31 mouse cellular contexts compared by ENCODE assay signal in genomic region chr17:14610791-14611522, GRCm38 (mm10).
DNase-seq lines count a peak whose midpoint lies in the region; ATAC-seq lines count a peak whose summit lies in the region.
"Had no signal": no experiment of that assay in that cellular context is flagged by ENCODE, and none has a peak within 500 bp of the region (broad histone marks: within the 10 kb centered on the region; RNA-seq: fewer than 3 reads in every experiment).

No protein-coding gene starts in this region.

- 82% methylated on average over 4 of the region's 4 CpGs for WGBS in forebrain, embryonic 13.5 days

- no peaks in the 10 kb centered on the region for H3K27me3 ChIP-seq in forebrain, embryonic 13.5 days
- H3K27me3 ChIP-seq: embryonic facial prominence, embryonic 15.5 days; hindbrain, embryonic 13.5 days; limb, embryonic 15.5 days; liver, embryonic 13.5 days; megakaryocyte, embryonic 14.5 days; midbrain, embryonic 12.5 days; stomach, embryonic 15.5 days had no signal

- no peak overlapping the region for H3K27ac ChIP-seq in forebrain, embryonic 13.5 days
- H3K27ac ChIP-seq: embryonic facial prominence, embryonic 15.5 days; gastrocnemius, adult 2 months; hindbrain, embryonic 13.5 days; kidney, postnatal 0 days; limb, embryonic 15.5 days; liver, embryonic 13.5 days; midbrain, embryonic 12.5 days; stomach, embryonic 15.5 days had no signal

- no peaks in the 10 kb centered on the region for H3K4me1 ChIP-seq in forebrain, embryonic 13.5 days
- H3K4me1 ChIP-seq: hindbrain, embryonic 13.5 days; liver, embryonic 13.5 days; megakaryocyte, embryonic 14.5 days; midbrain, embryonic 12.5 days; stomach, embryonic 15.5 days had no signal

- no peak for ATAC-seq in forebrain, embryonic 13.5 days
- ATAC-seq: activated CD4-positive, CD25-positive, alpha-beta regulatory T cell, adult 4 months; intestine, embryonic 16.5 days; lung, postnatal 0 days had no signal

- H3K9me3 ChIP-seq in forebrain, embryonic 13.5 days (replicated peaks) = no peaks in the 10 kb centered on the region
- H3K9me3 ChIP-seq: embryonic facial prominence, embryonic 15.5 days; hindbrain, embryonic 13.5 days; limb, embryonic 15.5 days; liver, embryonic 13.5 days; megakaryocyte, embryonic 14.5 days; midbrain, embryonic 12.5 days; stomach, embryonic 15.5 days had no signal

- H3K4me3 ChIP-seq in forebrain, embryonic 13.5 days = no peak overlapping the region
- H3K4me3 ChIP-seq: embryonic facial prominence, embryonic 15.5 days; gastrocnemius, adult 2 months; hindbrain, embryonic 13.5 days; limb, embryonic 15.5 days; liver, embryonic 13.5 days; megakaryocyte, embryonic 14.5 days; midbrain, embryonic 12.5 days; stomach, embryonic 15.5 days had no signal

- peak; percentile 27 for DNase-seq in adrenal gland, postnatal 25 days
- no peak for DNase-seq in adrenal gland, postnatal 4 days (ENCODE audit: low spot score in 2 of 2)
- DNase-seq in 416B (ENCODE audit: low read depth) (peak; percentile 11), adipocyte (ENCODE audit: low spot score) (peak; percentile 32)
- peak; percentile 55 for DNase-seq in skeletal muscle tissue, adult 2 months (ENCODE audit: low read depth, low spot score)
- no peak for DNase-seq in frontal cortex, postnatal 36 days (ENCODE audit: low spot score in 2 of 2)
- DNase-seq: cerebellum, adult 11-12 months; cerebellum, adult 9-11 months; embryo, embryonic 11 days; gastrocnemius, adult 2 months; gastrocnemius, postnatal 36 days; heart, adult 18-20 months; heart, postnatal 36 days; kidney, adult 8-10 months; layer of hippocampus, postnatal 36 days; left cerebral cortex, postnatal 4 days; liver, embryonic 13.5 days; lung, adult 18-20 months; lung, postnatal 4 days had no signal

- no peaks in the 10 kb centered on the region for H3K36me3 ChIP-seq in forebrain, embryonic 13.5 days (ENCODE audit: poor library complexity, severe bottlenecking)
- H3K36me3 ChIP-seq: embryonic facial prominence, embryonic 15.5 days; hindbrain, embryonic 13.5 days; limb, embryonic 15.5 days; liver, embryonic 13.5 days; midbrain, embryonic 12.5 days; stomach, embryonic 15.5 days had no signal

- H3K4me2 ChIP-seq in forebrain, embryonic 13.5 days = no peak overlapping the region
- H3K4me2 ChIP-seq: embryonic facial prominence, embryonic 15.5 days; heart, embryonic 11.5 days; hindbrain, embryonic 13.5 days; limb, embryonic 15.5 days; liver, embryonic 13.5 days; midbrain, embryonic 12.5 days; stomach, embryonic 15.5 days had no signal

- H3K9ac ChIP-seq in forebrain, embryonic 13.5 days = no peak overlapping the region
- H3K9ac ChIP-seq: embryonic facial prominence, embryonic 15.5 days; hindbrain, embryonic 13.5 days; limb, embryonic 15.5 days; liver, embryonic 13.5 days; midbrain, embryonic 12.5 days; stomach, embryonic 15.5 days had no signal

Comparison
In these comparisons a context has a peak if more than half of its experiments do, and no peak if none do; other contexts are left out.
1. DNase-seq: peak in adrenal gland, postnatal 25 days (single experiment), 416B (single experiment), adipocyte (single experiment) and skeletal muscle tissue, adult 2 months (single experiment); none in adrenal gland, postnatal 4 days (0 of 2) and frontal cortex, postnatal 36 days (0 of 2).